Mouse (Mus musculus) neural tube, embryonic 13.5 days (tissue): ENCODE data around the gene Naif1. TPM values are rescaled to one million over a fixed set of nuclear protein-coding genes. Genes with fewer than 3 reads are reported as not detected.

ENCODE experiments used
- ATAC-seq: fragments of 200-750 bp; cut with Nextera tagmentation; 2 replicates; pipeline ENCODE4 v1.8.0; 2017; ENCODE audit warnings: low read depth, mild to moderate bottlenecking, moderate TSS enrichment, moderate library complexity
- H3K27ac ChIP-seq: fragments of 300-500 bp; sonication (generic); replicated peaks from 2 replicates; pipeline ENCODE4 v1.5.1; 2015; ENCODE audit warnings: moderate library complexity, mild to moderate bottlenecking, inconsistent platforms
- H3K27me3 ChIP-seq: fragments of 300-500 bp; sonication (generic); 2 replicates; pipeline ENCODE4 v1.6.1; 2015; ENCODE audit warnings: mild to moderate bottlenecking, inconsistent platforms
- H3K36me3 ChIP-seq: fragments of 300-500 bp; sonication (generic); 2 replicates; pipeline ENCODE4 v1.6.1; 2015; ENCODE audit warnings: mild to moderate bottlenecking, inconsistent platforms
- H3K4me1 ChIP-seq: fragments of 300-500 bp; sonication (generic); replicated peaks from 2 replicates; pipeline ENCODE4 v1.6.1; 2015; ENCODE audit warnings: inconsistent platforms
- H3K4me2 ChIP-seq: fragments of 300-500 bp; sonication (generic); 2 replicates; pipeline ENCODE4 v1.6.1; 2015; ENCODE audit warnings: inconsistent platforms, mild to moderate bottlenecking, moderate library complexity
- H3K4me3 ChIP-seq: fragments of 300-500 bp; sonication (generic); 2 replicates; pipeline ENCODE4 v1.5.1; 2015; ENCODE audit warnings: mild to moderate bottlenecking, inconsistent platforms
- H3K9ac ChIP-seq: fragments of 300-500 bp; sonication (generic); 2 replicates; pipeline ENCODE4 v1.6.1; 2015; ENCODE audit warnings: moderate library complexity, mild to moderate bottlenecking, inconsistent platforms
- H3K9me3 ChIP-seq: fragments of 300-500 bp; sonication (generic); 2 replicates; pipeline ENCODE4 v1.6.1; 2016; ENCODE audit warnings: inconsistent platforms
- WGBS: fragments of 180-500 bp; shearing (Covaris S2); methylation state at CpG from one replicate; pipeline ENCODE4 v1.1.7; 2015; 5-methylcytosine and 5-hydroxymethylcytosine counted together
- polyA plus RNA-seq: library from polyadenylated mRNA; unstranded; fragments of >200 nt; fragmentation: Nextera tagmentation; extraction: Ambion mirVana; gene quantifications from 2 replicates; pipeline ENCODE4 v1.2.1, GENCODE M21; 2015

Naif1 gene
- polyA plus RNA-seq, 1 experiment from 2014 or later: 5.1 TPM

DNA sequence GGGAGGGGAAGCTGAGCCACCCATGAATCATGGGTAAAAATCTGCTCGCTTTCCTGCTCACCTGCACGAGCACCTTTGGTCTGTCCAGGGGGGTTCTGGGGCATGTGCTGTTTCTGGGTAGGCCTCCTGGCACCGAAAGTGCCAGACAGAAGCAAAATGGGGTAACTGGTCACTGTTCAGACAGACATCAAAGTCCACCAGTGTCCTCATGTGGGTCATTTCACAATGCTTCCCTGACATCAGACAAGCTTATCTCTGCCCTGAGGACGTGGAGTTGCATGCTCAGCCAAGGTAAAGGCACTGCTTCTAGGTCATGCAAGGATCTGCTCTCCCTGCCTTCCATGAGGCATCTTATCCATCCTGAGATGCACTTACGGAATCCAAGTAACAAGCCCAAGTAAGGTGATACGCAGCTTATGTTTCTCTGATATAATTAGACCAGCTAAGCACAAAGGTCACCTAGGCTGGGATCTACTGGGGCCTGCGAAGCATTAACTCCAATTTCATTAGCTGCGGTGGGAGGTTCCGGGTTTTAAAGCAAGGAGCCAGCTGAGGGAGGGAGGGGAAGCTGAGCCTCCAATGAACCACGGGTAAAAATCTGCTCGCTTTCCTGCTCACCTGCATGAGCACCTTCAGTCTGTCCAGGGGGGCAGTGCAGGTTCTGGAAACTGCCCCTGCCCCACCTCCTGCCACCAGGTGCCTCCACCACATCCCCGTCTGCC is 31.7 kb upstream of the Naif1 start:
- 92% methylated on average over 12 of the region's 12 CpGs for WGBS

GRCm38 (mm10) chr2:32419359-32419758 is 30.9 kb upstream of the Naif1 start:
- Histone ChIP-seq H3K4me1 (peaks cover 27% of the 10 kb centered on the region), H3K27ac (no peak overlapping the region), H3K4me2 (no peak overlapping the region), H3K27me3 (no peaks in the 10 kb centered on the region), H3K9ac (no peak overlapping the region), H3K36me3 (peaks cover 73% of the 10 kb centered on the region), H3K4me3 (no peak overlapping the region), H3K9me3 (no peaks in the 10 kb centered on the region)
- WGBS: 98% methylated on average over 3 of the region's 3 CpGs
- ATAC-seq: no peak

More for the DNA sequence above, 31.7 kb upstream of the Naif1 start:
- Histone ChIP-seq H3K27me3 (no peaks in the 10 kb centered on the region), H3K9me3 (no peaks in the 10 kb centered on the region), H3K4me3 (no peak overlapping the region), H3K4me1 (peaks cover 19% of the 10 kb centered on the region), H3K27ac (no peak overlapping the region), H3K36me3 (peaks cover 81% of the 10 kb centered on the region), H3K4me2 (no peak overlapping the region), H3K9ac (no peak overlapping the region)
- ATAC-seq: no peak

GRCm38 (mm10) chr2:32420066-32420608 is 30.1 kb upstream of the Naif1 start:
- no peaks in the 10 kb centered on the region for H3K27me3 ChIP-seq
- 90% methylated on average over 12 of the region's 12 CpGs for WGBS
- H3K9ac ChIP-seq: no peak overlapping the region
- H3K4me2 ChIP-seq: no peak overlapping the region
- H3K36me3 ChIP-seq: peaks cover 65% of the 10 kb centered on the region
- no peak overlapping the region for H3K4me3 ChIP-seq
- H3K4me1 ChIP-seq: peaks cover 34% of the 10 kb centered on the region
- H3K27ac ChIP-seq: no peak overlapping the region
- H3K9me3 ChIP-seq: no peaks in the 10 kb centered on the region
- ATAC-seq: no peak

DNA sequence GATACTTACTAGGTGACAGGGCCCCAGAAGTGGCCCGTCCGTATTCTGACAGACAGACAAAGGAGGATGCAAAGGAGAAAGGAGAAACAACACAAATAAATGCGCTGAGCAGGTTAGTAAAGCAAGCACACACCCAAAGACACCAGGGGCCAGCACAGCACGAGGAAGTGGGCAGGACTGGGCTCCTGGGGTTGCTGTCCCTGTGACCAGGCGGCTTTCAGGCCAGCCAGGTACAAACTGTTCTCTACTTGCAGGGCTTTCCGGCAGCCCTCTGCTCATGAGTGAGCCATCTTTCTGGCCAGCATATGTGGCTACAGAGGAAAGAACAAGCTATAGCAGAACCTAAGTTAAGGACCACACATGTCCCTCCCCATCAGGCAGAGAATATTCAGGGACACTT is 29.6 kb upstream of the Naif1 start:
- H3K27me3 ChIP-seq: no peaks in the 10 kb centered on the region
- H3K4me1 ChIP-seq: peaks cover 34% of the 10 kb centered on the region
- no peak overlapping the region for H3K9ac ChIP-seq
- no peak overlapping the region for H3K27ac ChIP-seq
- H3K4me2 ChIP-seq: no peak overlapping the region
- peaks cover 60% of the 10 kb centered on the region for H3K36me3 ChIP-seq
- no peak overlapping the region for H3K4me3 ChIP-seq
- no peaks in the 10 kb centered on the region for H3K9me3 ChIP-seq
- WGBS: 82% methylated on average over 6 of the region's 6 CpGs
- ATAC-seq: no peak

GRCm38 (mm10) chr2:32421851-32422251 is 28.4 kb upstream of the Naif1 start:
- WGBS: 93% methylated on average over 6 of the region's 6 CpGs
- Histone ChIP-seq H3K4me2 (no peak overlapping the region), H3K4me1 (peaks cover 34% of the 10 kb centered on the region), H3K4me3 (no peak overlapping the region), H3K9me3 (no peaks in the 10 kb centered on the region), H3K9ac (no peak overlapping the region), H3K27me3 (no peaks in the 10 kb centered on the region), H3K36me3 (peaks cover 48% of the 10 kb centered on the region), H3K27ac (no peak overlapping the region)
- no peak for ATAC-seq

DNA sequence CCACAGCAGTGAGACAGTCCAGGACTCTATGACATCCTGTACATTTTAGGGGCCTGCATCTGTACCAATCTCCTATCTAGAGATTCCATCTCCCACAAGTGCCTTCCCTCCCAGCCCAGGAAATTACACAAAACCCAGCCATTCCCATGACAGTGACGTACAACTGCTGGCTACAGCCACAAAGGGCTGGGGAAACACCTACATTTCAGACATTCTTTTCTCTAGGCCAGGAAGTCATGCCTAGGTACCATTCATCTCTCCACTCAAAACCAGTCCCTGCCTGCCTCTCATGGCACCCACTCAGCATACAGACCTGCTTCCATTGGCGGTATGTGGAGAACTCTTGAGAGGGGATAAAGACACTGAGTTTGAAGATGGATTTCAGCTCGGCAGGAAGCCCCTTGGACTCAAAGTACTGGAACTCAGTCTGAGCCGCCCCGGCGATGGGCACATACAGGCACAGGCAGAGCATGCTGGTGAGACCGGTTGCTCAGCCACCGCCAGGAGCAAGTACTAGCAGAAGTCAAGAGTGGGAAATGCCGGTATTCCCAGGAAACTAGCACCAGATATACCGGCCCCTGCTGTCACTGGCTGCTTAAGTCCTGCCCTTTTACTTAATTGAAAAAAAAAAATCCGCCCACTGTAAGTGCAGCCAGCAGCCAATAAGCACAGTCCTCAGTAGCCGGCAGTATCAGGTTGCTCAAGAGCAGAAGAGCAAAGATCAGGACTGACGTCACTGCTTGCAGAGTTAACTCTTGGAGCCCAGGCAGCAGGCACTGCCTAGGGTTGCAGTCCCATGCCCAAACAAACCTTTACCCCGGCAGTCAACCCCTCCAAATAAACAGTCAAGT is 26.6 kb upstream of the Naif1 start:
- peak overlapping the region; percentile 68 for H3K4me2 ChIP-seq
- no peaks in the 10 kb centered on the region for H3K27me3 ChIP-seq
- no peaks in the 10 kb centered on the region for H3K9me3 ChIP-seq
- H3K4me3 ChIP-seq: peak overlapping the region; percentile 42
- WGBS: under 1% methylated on average over 14 of the region's 14 CpGs
- peak overlapping the region; percentile 87 for H3K27ac ChIP-seq
- ATAC-seq: peak; percentile 77
- peaks cover 49% of the 10 kb centered on the region for H3K4me1 ChIP-seq
- peaks cover 30% of the 10 kb centered on the region for H3K36me3 ChIP-seq
- peak overlapping the region; percentile 71 for H3K9ac ChIP-seq

- Histone ChIP-seq H3K4me3 (no peak overlapping the region), H3K36me3 (peaks cover 19% of the 10 kb centered on the region), H3K9me3 (no peaks in the 10 kb centered on the region), H3K9ac (peak overlapping the region; percentile 71), H3K27ac (peak overlapping the region; percentile 87), H3K4me1 (peaks cover 60% of the 10 kb centered on the region), H3K4me2 (0 out of 2 replicates have a peak overlapping the region, but pooled peaks have one; percentile 68), H3K27me3 (no peaks in the 10 kb centered on the region)
- no peak for ATAC-seq
- 68% methylated on average over 3 of the region's 3 CpGs for WGBS
Observed at GRCm38 (mm10) chr2:32424796-32425195, 25.5 kb upstream of the Naif1 start.

GRCm38 (mm10) chr2:32425568-32425967 is 24.7 kb upstream of the Naif1 start:
- H3K4me3 ChIP-seq: no peak overlapping the region
- no peak overlapping the region for H3K9ac ChIP-seq
- no peak for ATAC-seq
- H3K9me3 ChIP-seq: no peaks in the 10 kb centered on the region
- H3K4me2 ChIP-seq: no peak overlapping the region
- peaks cover 11% of the 10 kb centered on the region for H3K36me3 ChIP-seq
- WGBS: 81% methylated on average over 5 of the region's 5 CpGs
- H3K4me1 ChIP-seq: peaks cover 68% of the 10 kb centered on the region
- no peaks in the 10 kb centered on the region for H3K27me3 ChIP-seq
- H3K27ac ChIP-seq: no peak overlapping the region

DNA sequence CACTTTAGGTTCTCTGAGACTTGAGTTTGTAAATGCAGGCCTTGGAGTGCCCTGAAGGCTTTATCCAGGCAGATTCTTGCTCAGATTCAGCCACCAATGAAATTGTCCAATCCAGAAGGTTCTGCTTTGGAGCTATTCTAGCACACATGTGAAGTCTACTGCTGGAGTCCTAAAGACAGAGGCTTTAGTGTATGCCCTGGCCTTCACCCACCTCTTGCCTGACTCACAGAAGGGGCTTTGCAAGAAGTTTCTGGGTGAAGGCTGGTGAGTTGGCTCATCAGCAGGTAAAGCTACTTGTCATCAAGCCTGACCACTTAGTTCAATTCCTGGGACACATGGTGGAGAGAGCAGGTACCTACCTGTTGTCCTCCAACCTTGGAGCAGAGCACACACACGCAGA is 24.1 kb upstream of the Naif1 start:
- WGBS: 94% methylated on average over 1 of the region's 1 CpGs
- Histone ChIP-seq H3K9ac (no peak overlapping the region), H3K27ac (no peak overlapping the region), H3K4me3 (no peak overlapping the region), H3K36me3 (peaks cover 5% of the 10 kb centered on the region), H3K4me2 (no peak overlapping the region), H3K9me3 (no peaks in the 10 kb centered on the region), H3K27me3 (no peaks in the 10 kb centered on the region), H3K4me1 (peaks cover 69% of the 10 kb centered on the region)
- ATAC-seq: no peak

DNA sequence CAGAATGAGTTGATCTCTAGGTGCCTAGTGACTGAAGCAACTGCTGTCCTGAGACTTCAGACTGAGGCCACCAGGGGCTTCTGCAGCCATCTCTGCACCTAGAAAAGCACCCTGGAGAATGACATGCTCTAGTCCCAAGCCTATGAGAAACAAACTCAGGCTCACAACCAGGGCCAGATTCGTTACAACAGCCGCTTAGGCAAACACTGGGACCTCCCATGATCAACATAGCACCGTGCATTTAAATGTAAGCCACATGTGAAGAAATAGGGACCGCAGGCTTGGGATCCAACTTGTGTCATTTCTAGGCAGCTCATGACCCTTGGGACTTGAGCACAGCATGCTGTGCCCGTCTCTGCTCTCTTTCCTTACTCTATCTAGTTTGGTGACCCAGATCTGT is 22.5 kb upstream of the Naif1 start:
- Histone ChIP-seq H3K27ac (peak overlapping the region; percentile 90), H3K9me3 (no peaks in the 10 kb centered on the region), H3K4me1 (peaks cover 69% of the 10 kb centered on the region), H3K27me3 (no peaks in the 10 kb centered on the region), H3K9ac (peak overlapping the region; percentile 42), H3K36me3 (no peaks in the 10 kb centered on the region), H3K4me3 (peak overlapping the region; percentile 56), H3K4me2 (peak overlapping the region; percentile 86)
- ATAC-seq: no peak
- 80% methylated on average over 5 of the region's 5 CpGs for WGBS

DNA sequence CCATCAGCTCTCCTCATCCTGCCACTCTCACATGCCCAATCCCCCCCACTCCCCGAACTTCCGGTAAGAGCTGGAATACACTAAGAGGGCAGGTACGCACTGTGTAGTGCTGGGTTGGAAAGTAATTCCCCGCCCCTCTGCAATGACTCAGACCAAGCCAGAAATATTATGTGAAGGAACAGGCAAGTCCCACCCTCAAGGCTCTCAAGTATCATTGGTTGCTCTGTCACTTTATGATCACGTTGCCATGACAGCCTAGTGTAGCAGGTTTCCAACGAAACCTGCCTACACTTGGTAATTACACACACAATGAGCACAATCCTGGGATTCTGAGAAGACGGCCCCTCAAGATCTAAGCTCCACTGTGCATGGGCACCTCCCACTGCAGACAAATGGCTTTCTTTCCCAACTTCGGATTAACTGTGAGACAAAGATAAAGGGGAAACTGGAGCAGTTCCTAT is 22.0 kb upstream of the Naif1 start:
- H3K4me3 ChIP-seq: peak overlapping the region; percentile 56
- no peaks in the 10 kb centered on the region for H3K9me3 ChIP-seq
- H3K27ac ChIP-seq: peak overlapping the region; percentile 90
- H3K36me3 ChIP-seq: no peaks in the 10 kb centered on the region
- peak; percentile 60 for ATAC-seq
- H3K27me3 ChIP-seq: no peaks in the 10 kb centered on the region
- 33% methylated on average over 8 of the region's 8 CpGs for WGBS
- peaks cover 63% of the 10 kb centered on the region for H3K4me1 ChIP-seq
- peak overlapping the region; percentile 86 for H3K4me2 ChIP-seq
- H3K9ac ChIP-seq: peak overlapping the region; percentile 71
